Mouse (Mus musculus): ENCODE measurements around the gene Glis1.

Gene Glis1

DNA sequence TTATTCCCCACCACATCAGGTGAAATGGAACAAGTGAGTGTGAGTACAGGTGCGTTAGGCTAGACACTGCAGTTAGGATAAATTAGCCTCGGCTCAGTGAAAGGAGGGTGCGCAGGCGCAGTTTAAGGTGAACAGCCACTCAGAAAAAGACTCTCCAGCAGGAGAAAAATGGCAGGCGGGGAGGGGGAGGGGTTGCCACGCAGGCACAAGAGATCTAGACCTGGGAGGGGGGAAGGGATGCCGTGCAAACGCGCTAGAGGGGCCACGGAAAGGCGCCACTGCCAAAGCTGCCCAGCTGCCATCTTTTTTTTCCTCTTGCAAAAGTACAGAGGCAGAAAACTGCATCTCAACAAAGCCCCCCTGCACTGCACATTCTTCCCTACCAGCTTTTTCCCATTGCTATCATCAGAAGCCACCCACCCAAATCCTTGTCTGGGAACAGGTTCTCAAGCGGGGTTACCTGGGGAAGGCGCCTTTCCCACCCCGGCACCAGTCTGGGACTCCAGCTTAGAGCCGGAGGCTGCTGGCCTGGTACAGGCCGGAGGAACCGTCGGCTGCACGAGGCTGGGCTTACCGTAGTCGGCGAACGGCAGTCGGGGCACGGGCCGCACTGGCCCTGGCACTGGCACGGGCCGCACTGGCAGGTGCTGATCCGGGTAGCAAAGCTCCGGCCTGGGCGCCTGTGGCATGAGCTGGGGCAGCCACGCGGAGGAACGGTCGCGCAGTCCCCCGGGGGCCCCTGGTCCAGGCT is 248.8 kb downstream of the Glis1 start:
- no peak for DNase-seq (ENCODE audit: low spot score in 2 of 2)

DNA sequence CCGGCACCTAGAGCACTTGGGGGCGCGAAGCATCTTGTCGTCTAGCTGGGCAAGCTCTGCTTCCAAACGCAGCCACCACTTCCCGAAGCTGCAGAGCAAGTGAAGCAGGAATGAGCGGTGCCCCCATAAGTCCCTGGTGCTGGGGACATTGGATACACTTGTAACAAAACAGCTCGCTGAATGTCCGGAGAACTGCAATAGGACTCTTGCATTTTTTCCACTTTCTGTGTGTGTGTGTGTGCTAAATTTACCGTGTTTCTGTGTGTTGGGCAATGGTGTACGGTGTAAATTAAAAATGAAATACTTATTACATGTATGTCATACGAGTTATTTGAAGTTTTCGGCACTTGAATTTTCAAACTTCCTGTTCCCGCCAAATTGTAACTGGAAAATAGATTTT is 249.7 kb downstream of the Glis1 start, which contains the start of gene Dmrtb1:
Gene Dmrtb1 (minus strand): TSS at position 101 of the 400 bp plus-strand sequence.
- no peak for DNase-seq (ENCODE audit: low spot score in 2 of 2)

Data from spleen, postnatal 10 days (tissue).